Mouse (Mus musculus) testis, adult 2 months (tissue): ENCODE measurements around the gene Clspn.

Experiments
- CTCF ChIP-seq: fragments of 200-500 bp; IDR thresholded peaks from 2 replicates; pipeline ENCODE4 v1.5.1; 2012; ENCODE audit warnings: low read depth, mild to moderate bottlenecking, inconsistent platforms, low read length, moderate library complexity; ENCODE audit not compliant: control insufficient read depth, insufficient read depth, insufficient replicate concordance
- POLR2A ChIP-seq: fragments of 200-500 bp; IDR thresholded peaks from 2 replicates; pipeline ENCODE4 v1.6.1; 2012; ENCODE audit warnings: low read depth, mild to moderate bottlenecking, inconsistent platforms, low read length, moderate library complexity; ENCODE audit not compliant: control insufficient read depth

GRCm38 (mm10) chr4:126627021-126627681, 70.4 kb downstream of the Clspn start:
- TF ChIP-seq POLR2A (no peak), CTCF (peak; percentile 10; the same call in 1 of the 2 replicates)
